In the genomic region with DNA sequence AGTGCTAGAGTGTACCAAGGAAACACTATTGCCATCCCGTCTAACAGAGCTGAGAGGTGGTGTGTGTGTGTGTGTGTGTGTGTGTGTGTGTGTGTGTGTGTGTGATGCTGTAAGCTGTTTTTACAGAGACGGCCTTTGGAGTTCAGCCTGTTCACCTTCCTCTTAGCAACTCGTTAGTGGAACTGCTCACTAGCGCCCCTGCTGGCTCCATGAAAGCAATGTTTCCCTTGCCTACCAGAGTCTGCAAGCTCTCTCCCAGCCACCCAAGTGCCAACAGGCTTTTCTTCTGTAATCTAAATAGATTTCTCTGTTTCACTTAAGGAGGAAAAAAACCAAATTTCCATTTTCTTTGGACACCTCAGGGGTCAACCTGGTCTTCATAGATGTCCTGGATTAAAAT, we compare ENCODE assay signal across 8 mouse cellular contexts.
DNase-seq lines count a peak whose midpoint lies in the region; ATAC-seq and TF ChIP-seq lines count a peak whose summit lies in the region.

No protein-coding gene starts in this region.

- no peak for DNase-seq in frontal cortex, postnatal 25 days (ENCODE audit: low spot score in 2 of 2)
- DNase-seq in midbrain, embryonic 11.5 days (ENCODE audit: low spot score, missing footprints) = peak; percentile 94
- DNase-seq in cerebellum, postnatal 14 days = peak; percentile 50 to 75
- DNase-seq in liver, postnatal 0 days = peak; percentile 29
- DNase-seq in T-cell, adult 2 months (ENCODE audit: low spot score) = no peak

- H3K9ac ChIP-seq in midbrain, embryonic 11.5 days (ENCODE audit: low read length) = no peak overlapping the region
- no peak overlapping the region for H3K9ac ChIP-seq in midbrain, embryonic 15.5 days
- no peak overlapping the region for H3K9ac ChIP-seq in liver, postnatal 0 days (replicated peaks)

- H3K4me2 ChIP-seq in midbrain, embryonic 11.5 days = no peak overlapping the region
- H3K4me2 ChIP-seq in midbrain, embryonic 15.5 days = no peak overlapping the region
- H3K4me2 ChIP-seq in liver, postnatal 0 days (ENCODE audit: low read depth, low read length) = no peak overlapping the region

- no peak for TF ChIP-seq EP300 in liver, postnatal 0 days (IDR thresholded peaks at IDR 0.05; ENCODE audit: low read depth)

- no peaks in the 10 kb centered on the region for H3K9me3 ChIP-seq in midbrain, embryonic 11.5 days (ENCODE audit: control insufficient read depth, low read length)
- no peaks in the 10 kb centered on the region for H3K9me3 ChIP-seq in midbrain, embryonic 15.5 days
- H3K9me3 ChIP-seq in liver, postnatal 0 days (ENCODE audit: low read length) = no peaks in the 10 kb centered on the region

- WGBS in midbrain, embryonic 11.5 days = 18% methylated on average over 4 of the region's 4 CpGs
- WGBS in midbrain, embryonic 15.5 days = 23% methylated on average over 4 of the region's 4 CpGs
- WGBS in liver, postnatal 0 days (ENCODE audit: insufficient replicate concordance) = 24% methylated on average over 4 of the region's 4 CpGs

- H3K4me1 ChIP-seq in midbrain, embryonic 11.5 days (ENCODE audit: control insufficient read depth, insufficient read depth, low read length) = no peaks in the 10 kb centered on the region
- 0 out of 2 replicates have a peak, but pooled peaks cover 3% of the 10 kb centered on the region for H3K4me1 ChIP-seq in midbrain, embryonic 15.5 days
- no peaks in the 10 kb centered on the region for H3K4me1 ChIP-seq in liver, postnatal 0 days (ENCODE audit: insufficient read depth)

- peak; percentile 59; the same call in 1 of the 2 replicates for ATAC-seq in frontal cortex, adult (ENCODE audit: low TSS enrichment)
- no peak for ATAC-seq in midbrain, embryonic 11.5 days (ENCODE audit: low FRiP score)
- no peak for ATAC-seq in midbrain, embryonic 15.5 days (replicated peaks)
- no peak for ATAC-seq in liver, postnatal 0 days
- ATAC-seq in inflammation-experienced regulatory T-cells, adult 6 months = no peak

- peak; percentile 58 for TF ChIP-seq CTCF in liver, postnatal 0 days (IDR thresholded peaks at IDR 0.05; ENCODE audit: low read depth)

- H3K27me3 ChIP-seq in midbrain, embryonic 11.5 days (ENCODE audit: control insufficient read depth, insufficient read depth, low read length) = no peaks in the 10 kb centered on the region
- H3K27me3 ChIP-seq in midbrain, embryonic 15.5 days (replicated peaks) = no peaks in the 10 kb centered on the region
- H3K27me3 ChIP-seq in liver, postnatal 0 days (ENCODE audit: insufficient read depth, low read length) = no peaks in the 10 kb centered on the region

- no peak overlapping the region for H3K4me3 ChIP-seq in midbrain, embryonic 11.5 days (ENCODE audit: low read depth, low read length)
- H3K4me3 ChIP-seq in midbrain, embryonic 15.5 days = no peak overlapping the region
- H3K4me3 ChIP-seq in liver, postnatal 0 days (ENCODE audit: low read depth, low read length) = no peak overlapping the region

- no peaks in the 10 kb centered on the region for H3K36me3 ChIP-seq in midbrain, embryonic 11.5 days (ENCODE audit: control insufficient read depth, insufficient read depth, low read length)
- no peaks in the 10 kb centered on the region for H3K36me3 ChIP-seq in midbrain, embryonic 15.5 days (replicated peaks)
- no peaks in the 10 kb centered on the region for H3K36me3 ChIP-seq in liver, postnatal 0 days (replicated peaks; ENCODE audit: insufficient read depth, low read length)

- no peak overlapping the region for H3K27ac ChIP-seq in midbrain, embryonic 11.5 days (ENCODE audit: low read depth, low read length)
- H3K27ac ChIP-seq in midbrain, embryonic 15.5 days = no peak overlapping the region
- H3K27ac ChIP-seq in liver, postnatal 0 days (ENCODE audit: low read depth) = no peak overlapping the region

Comparison
In these comparisons a context has a peak if more than half of its experiments do, and no peak if none do; other contexts are left out.
1. DNase-seq: peak in midbrain, embryonic 11.5 days (single experiment), cerebellum, postnatal 14 days (2 of 2) and liver, postnatal 0 days (single experiment); none in frontal cortex, postnatal 25 days (0 of 2) and T-cell, adult 2 months (single experiment).